Mouse (Mus musculus): Measurements from ENCODE around the gene Gpr27. TPM values are rescaled to one million over a fixed set of nuclear protein-coding genes. Genes with fewer than 3 reads are reported as not detected.

Gpr27 gene
- total RNA-seq (2023) = 10 to 100 TPM; 26.9 to 29.7 TPM

GRCm38 (mm10) chr6:99692206-99692915, at the start of gene Gpr27:
Gene Gpr27, plus strand, starts transcription at chr6:99692679.

GRCm38 (mm10) chr6:99666318-99667171, 25.9 kb upstream of the Gpr27 start, which contains the start of the genes Eif4e3 and Gm20696:
Gene Eif4e3, minus strand, starts transcription at chr6:99666771.
Gene Gm20696, minus strand, starts transcription at chr6:99666797.

GRCm38 (mm10) chr6:99725971-99726561, 33.6 kb downstream of the Gpr27 start, which contains the start of gene Prok2:
Gene Prok2, minus strand, starts transcription at chr6:99726392.

Other genes with a start within 250 kb of the Gpr27 start
- gene Foxp1, start 170.0 kb upstream of the Gpr27 start, total RNA-seq (2023) = 100 to 1,000 TPM; 122 to 138 TPM
- gene Eif4e3, start 25.9 kb upstream of the Gpr27 start, total RNA-seq (2023) = 10 to 100 TPM; 43.5 to 45.3 TPM
- gene Gm20696, start 25.9 kb upstream of the Gpr27 start, total RNA-seq (2023) = 10 to 100 TPM; 16.0 to 24.3 TPM
- gene Prok2, start 33.7 kb downstream of the Gpr27 start, total RNA-seq (2023) = 10 to 100 TPM; 10.5 to 12.4 TPM

All from neutrophil, adult 83 days (primary cell).